Mouse (Mus musculus): ENCODE data around the gene Dag1. TPM values are rescaled to one million over a fixed set of nuclear protein-coding genes. Genes with fewer than 3 reads are reported as not detected.
"Not testable (repeated sequence)": the region's sequence is repeated elsewhere in the genome, so short reads cannot be mapped to it uniquely, and the experiment has no call there.

Dag1 gene
- total RNA-seq, 2 experiments from 2014 or later, result 5.4 to 12.3 TPM

GRCm38 (mm10) chr9:108274476-108275330 lies 10.9 kb upstream of the Dag1 start:
- ATAC-seq (ENCODE audit: poor library complexity, severe bottlenecking), result no peak

DNA sequence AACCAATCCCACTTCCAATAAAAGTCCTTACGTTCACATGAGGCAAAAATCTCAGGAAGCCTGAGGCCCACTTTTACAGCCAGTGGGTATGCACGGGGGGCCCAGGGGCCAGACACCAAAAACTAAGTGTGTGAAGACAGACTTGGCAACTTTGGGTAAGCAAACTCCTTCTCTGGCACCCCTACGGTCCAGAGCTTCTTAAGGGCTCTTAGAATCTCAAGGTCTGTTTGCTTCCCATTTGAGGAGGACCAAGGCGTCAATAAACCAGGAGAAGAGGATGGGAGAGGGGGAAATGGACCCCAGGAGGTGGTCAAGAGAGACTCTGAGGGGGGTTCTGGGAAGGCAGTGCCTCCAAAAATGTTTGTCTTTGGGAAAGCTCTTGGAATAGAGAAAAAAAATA lies 9.7 kb upstream of the Dag1 start:
- no peak for ATAC-seq (ENCODE audit: poor library complexity, severe bottlenecking)

- ATAC-seq (ENCODE audit: poor library complexity, severe bottlenecking), result no peak
These were observed 8.9 kb upstream of the Dag1 start for GRCm38 (mm10) chr9:108272691-108273090.

GRCm38 (mm10) chr9:108271941-108272340 lies 8.2 kb upstream of the Dag1 start:
- no peak for ATAC-seq (ENCODE audit: poor library complexity, severe bottlenecking)

GRCm38 (mm10) chr9:108268701-108269100 lies 4.9 kb upstream of the Dag1 start:
- ATAC-seq (ENCODE audit: poor library complexity, severe bottlenecking), result not testable (repeated sequence)

DNA sequence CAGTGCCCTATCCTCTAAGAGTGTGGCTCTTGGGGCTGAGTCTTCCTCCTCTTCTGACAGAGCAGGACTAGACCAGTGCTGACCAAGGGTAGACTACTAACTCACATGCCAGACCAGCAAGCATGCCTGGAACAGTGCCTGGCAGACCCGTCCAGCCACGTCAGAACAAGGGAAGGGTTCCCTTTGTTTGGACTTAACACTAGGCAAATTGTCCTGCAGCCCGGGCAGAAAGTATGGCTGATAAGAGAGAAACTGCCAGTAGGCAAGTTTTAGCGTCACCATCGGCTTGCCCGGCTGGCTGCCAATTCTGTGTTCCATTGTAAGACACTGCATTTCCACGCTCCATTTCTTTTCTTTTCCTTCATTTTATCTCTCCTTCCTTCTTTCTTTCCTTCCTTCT lies 3.9 kb upstream of the Dag1 start:
- ATAC-seq (ENCODE audit: poor library complexity, severe bottlenecking), result no peak

GRCm38 (mm10) chr9:108266261-108266935 lies 2.6 kb upstream of the Dag1 start:
- ATAC-seq (ENCODE audit: poor library complexity, severe bottlenecking), result no peak

DNA sequence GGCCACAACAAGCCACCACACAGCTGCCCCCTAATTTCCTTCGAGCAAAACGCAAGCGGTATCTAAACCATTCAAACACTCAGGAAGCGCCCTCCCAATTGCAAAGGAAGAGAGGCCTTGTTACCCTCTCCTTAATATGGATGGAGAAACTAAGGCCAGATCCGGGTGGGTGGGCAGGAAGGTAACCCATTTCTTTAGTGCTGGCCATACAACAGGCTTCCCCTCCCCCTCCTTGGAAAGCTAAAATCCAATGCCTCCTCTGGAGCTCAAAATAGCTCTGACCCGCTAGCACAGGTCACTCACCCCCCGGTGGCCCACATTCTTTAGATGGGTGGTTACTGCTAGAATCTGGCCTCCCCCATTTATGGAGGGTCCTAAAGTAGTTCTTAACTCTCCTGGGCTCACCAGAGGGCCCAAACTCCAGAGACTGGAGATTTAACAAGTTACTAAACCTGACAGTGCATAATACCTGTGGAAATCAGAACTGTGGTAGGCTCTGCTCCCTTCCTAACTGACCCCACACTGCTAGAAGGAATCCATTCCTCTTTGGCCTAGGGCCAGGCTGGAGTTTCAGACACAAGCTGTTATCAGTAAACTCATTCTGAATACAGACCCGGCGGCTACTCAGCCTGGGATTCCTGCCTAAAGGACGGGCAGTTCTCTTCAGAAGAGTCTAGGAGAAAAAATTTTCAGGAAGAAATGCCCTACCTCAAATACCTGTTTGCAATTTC lies 598 bp upstream of the Dag1 start:
- 0 out of 2 replicates have a peak, but pooled peaks have one; percentile 0 for ATAC-seq (ENCODE audit: poor library complexity, severe bottlenecking)

DNA sequence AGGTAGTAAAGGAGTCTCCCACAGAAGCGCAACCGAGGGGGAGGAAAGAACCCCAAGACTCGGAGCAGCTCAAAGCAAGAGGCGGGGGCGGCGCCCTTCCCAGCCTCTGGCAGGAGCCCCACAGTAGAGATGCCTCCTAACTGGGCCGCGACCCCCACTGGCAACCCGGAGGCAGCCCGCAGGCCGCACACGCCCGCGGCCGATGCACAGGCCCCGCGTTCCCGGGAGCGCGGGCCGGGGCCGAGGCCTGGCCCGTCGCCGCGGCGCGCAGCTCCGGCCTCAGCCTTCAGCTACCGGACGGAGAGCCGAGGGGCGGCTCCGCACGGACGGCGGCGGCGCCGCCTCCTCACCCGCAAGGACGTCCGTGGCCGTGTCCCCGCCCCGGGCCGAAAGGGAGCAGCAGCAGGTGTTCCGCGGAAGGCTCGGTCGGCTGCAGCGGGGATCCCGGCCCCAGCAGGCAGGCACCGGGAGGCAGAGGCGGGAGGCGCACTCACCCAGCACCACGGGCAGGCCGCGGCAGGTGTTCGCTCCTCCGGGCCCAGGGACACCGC lies 552 bp downstream of the Dag1 start:
- peak; percentile 36 for ATAC-seq (ENCODE audit: poor library complexity, severe bottlenecking)

DNA sequence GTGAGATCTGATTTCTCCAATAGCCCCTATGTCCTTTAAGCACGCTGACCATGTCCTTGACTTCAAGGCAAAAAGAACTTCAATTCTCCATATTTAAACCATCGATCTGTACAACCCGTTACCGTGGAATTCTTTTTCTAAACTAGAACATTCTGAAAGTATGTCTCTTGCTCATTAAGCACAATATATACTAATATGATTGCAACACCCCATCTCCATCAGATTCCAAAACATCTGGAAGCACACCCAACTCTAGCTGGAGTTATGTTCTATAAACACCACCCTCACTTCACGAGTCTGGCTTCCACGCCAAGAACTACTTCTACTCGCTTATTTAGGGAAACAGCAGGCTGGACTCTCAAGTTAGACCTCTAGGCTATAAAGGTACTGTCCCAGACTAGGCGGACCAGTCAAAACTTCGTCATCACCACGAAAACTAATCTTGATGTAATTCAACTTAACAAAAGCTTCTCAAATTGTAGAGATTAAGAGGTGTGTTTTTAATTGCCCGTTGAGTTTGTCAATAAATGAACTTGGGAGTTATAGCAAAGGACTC lies 1.2 kb downstream of the Dag1 start:
- ATAC-seq (ENCODE audit: poor library complexity, severe bottlenecking), result no peak

- ATAC-seq (ENCODE audit: poor library complexity, severe bottlenecking), result no peak
These were observed 1.9 kb downstream of the Dag1 start for GRCm38 (mm10) chr9:108261865-108262264.

DNA sequence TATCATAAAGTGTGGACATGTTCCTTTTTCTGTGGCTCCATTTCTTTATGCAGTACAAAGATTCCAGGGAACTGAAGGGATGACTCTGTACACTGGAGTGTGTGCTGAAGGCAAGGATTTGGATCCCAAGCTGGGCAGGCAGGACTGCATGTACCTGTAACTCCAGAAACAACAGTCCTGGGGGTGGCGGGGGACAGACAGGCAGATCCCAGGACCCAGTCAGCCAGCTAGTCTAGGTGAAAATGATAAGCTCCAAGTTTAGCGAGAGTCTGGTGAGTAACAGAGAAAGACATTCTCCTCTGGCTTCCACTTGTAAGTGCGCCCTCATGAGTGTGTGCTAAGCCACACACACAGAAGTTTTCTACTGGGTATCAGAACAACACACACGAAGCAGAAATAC lies 3.2 kb downstream of the Dag1 start:
- no peak for ATAC-seq (ENCODE audit: poor library complexity, severe bottlenecking)

GRCm38 (mm10) chr9:108252766-108253165 lies 11.0 kb downstream of the Dag1 start:
- no peak for ATAC-seq (ENCODE audit: poor library complexity, severe bottlenecking)

DNA sequence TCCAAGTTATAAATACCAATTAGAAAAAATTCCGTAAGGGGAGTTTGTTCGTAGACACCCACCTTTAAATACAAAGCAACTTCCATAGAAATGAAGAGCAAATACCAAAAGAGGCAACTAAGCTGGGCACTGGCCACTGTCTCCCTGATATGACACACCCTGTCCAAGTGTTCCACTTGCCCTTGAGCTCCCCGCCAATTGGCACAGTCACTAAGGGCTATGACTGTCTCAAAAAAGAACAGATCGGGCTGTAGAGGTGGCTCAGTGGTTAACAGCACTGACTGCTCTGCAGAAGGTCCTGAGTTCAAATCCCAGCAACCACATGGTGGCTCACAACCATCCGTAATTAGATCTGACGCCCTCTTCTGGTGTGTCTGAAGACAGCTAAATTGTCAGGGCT lies 11.9 kb downstream of the Dag1 start:
- ATAC-seq (ENCODE audit: poor library complexity, severe bottlenecking), result no peak

- ATAC-seq (ENCODE audit: poor library complexity, severe bottlenecking), result no peak
These were observed 14.8 kb downstream of the Dag1 start for GRCm38 (mm10) chr9:108248957-108249356.

DNA sequence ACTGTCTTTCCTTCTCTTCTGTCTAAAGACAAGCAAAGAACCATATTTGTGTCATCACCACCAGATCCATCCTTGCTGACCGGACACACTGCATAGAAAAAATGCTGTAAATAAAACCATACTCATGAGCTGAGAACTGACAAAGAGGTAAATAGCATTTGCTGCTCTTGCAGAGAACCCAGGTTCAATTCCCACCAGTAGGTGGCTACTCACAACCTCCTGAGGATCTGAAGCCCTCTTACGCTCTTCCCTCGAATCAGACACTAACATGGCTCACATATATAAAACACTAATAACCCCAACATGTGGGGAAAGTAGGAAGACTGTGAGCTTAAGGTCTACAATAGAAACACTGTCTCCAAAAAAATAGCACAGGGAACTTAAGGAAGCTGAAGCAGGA lies 18.8 kb downstream of the Dag1 start:
- ATAC-seq (ENCODE audit: poor library complexity, severe bottlenecking), result no peak

DNA sequence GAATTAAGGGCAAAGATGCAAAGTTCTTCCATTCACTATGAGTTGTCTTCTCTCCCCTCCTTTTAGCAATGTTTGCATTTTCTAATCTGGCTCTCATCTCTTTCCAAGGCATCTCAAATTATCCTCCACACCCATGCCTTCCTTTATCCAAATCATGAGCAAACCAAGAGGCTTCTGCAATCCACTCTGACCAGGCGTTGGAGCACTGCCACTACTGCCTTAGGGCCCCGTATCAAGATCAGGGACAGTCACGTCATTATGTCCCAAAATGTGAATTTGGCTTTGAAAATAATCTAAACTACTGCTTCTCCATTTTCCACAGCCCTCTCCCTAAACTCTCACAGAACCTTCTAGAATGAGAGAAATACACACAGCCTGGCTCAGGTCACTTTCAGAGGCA lies 19.2 kb downstream of the Dag1 start:
- no peak for ATAC-seq (ENCODE audit: poor library complexity, severe bottlenecking)

DNA sequence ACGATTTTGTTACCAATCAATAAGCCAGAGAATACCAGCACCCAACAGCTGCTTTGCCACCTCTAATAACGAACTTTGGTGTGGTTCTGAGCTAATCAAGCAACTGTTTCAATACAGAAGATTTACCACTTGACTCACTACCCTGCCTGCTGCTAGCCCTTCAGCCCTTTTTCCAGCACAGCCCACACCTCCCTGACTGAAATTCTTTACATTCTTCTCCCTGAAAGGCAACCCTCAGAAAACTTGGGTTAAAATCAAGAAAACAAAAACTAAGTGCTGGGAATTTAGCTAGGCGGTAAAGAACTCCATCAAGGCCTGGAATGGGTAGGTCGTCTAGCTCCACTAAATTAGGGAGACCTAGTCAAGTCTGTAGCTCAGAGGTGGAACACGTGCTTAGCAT lies 23.8 kb downstream of the Dag1 start:
- ATAC-seq (ENCODE audit: poor library complexity, severe bottlenecking), result no peak

- no peak for ATAC-seq (ENCODE audit: poor library complexity, severe bottlenecking)
These were observed 24.9 kb downstream of the Dag1 start for GRCm38 (mm10) chr9:108238831-108239230.

DNA sequence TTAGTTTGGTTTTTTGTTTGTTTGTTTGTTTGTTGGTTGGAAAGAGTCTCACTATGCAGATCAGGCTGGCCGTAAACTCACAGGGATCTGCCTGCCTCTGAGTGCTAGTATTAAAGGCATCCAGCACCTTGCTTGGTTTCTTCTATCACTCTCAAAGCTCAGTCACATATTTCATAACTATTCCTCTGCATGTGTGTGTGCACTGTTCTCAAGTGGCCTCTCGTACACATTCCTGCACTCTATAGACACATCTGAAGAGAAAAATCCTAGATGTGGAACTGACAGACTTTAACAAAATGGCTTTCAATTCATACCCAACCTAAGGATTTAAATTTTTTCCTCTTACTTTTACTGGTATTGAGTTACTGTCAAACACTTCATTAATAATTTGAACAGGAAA lies 25.4 kb downstream of the Dag1 start:
- no peak for ATAC-seq (ENCODE audit: poor library complexity, severe bottlenecking)

GRCm38 (mm10) chr9:108234682-108235081 lies 29.1 kb downstream of the Dag1 start:
- ATAC-seq (ENCODE audit: poor library complexity, severe bottlenecking), result no peak
